ENCODE assay signal across 8 mouse cellular contexts in genomic region chr1:37719761-37720640, GRCm38 (mm10). TPM values are rescaled to one million over a fixed set of nuclear protein-coding genes. Genes with fewer than 3 reads are reported as not detected.
DNase-seq lines count a peak whose midpoint lies in the region; ATAC-seq and TF ChIP-seq lines count a peak whose summit lies in the region.

TSS of gene 2010300C02Rik (minus strand) at chr1:37720085.

- no peaks in the 10 kb centered on the region for H3K9me3 ChIP-seq in lung, embryonic 14.5 days (ENCODE audit: low read depth, low read length)

- peak within 1 kb of the TSS; percentile 59 for H3K9ac ChIP-seq in lung, embryonic 14.5 days

- peak; percentile 88 for ATAC-seq in lung, embryonic 14.5 days (ENCODE audit: insufficient read depth)

- no peak for TF ChIP-seq POLR2A in bone marrow macrophage, adult 2 months (IDR thresholded peaks at IDR 0.05; ENCODE audit: borderline replicate concordance, low read depth, low read length)
- TF ChIP-seq POLR2A in embryonic fibroblast, embryonic 13.5 days (IDR thresholded peaks at IDR 0.05; ENCODE audit: low read depth, low read length): no peak

- no peak within 1 kb of the TSS for H3K27ac ChIP-seq in bone marrow macrophage, adult 2 months (ENCODE audit: insufficient read depth, low read depth, low read length)
- H3K27ac ChIP-seq in embryonic fibroblast, embryonic 13.5 days (ENCODE audit: insufficient read depth, low read length): no peak within 1 kb of the TSS
- peak within 1 kb of the TSS; percentile 43 for H3K27ac ChIP-seq in lung, embryonic 14.5 days (ENCODE audit: low read depth)

- H3K4me3 ChIP-seq in bone marrow macrophage, adult 2 months (ENCODE audit: insufficient read depth, low read length): peak within 1 kb of the TSS; percentile 81
- peak within 1 kb of the TSS; percentile 62 for H3K4me3 ChIP-seq in embryonic fibroblast, embryonic 13.5 days (ENCODE audit: insufficient read depth, low read length)
- peak within 1 kb of the TSS; percentile 55 for H3K4me3 ChIP-seq in lung, embryonic 14.5 days (ENCODE audit: low read depth, low read length)

- H3K27me3 ChIP-seq in lung, embryonic 14.5 days (ENCODE audit: insufficient read depth, low read length): peaks cover 8% of the 10 kb centered on the region; the same call in 1 of the 2 replicates

- peak; percentile 48 for DNase-seq in CD4-positive helper T cell, adult 2 months (ENCODE audit: low read depth, low spot score)
- peak; percentile 78 for DNase-seq in heart, postnatal 4 days
- peak; percentile 77 for DNase-seq in layer of hippocampus, adult 9-11 months
- peak; percentile 77 for DNase-seq in lung, embryonic 14.5 days
- DNase-seq in ovary, adult 18-20 months (ENCODE audit: low spot score): peak; percentile 13
- DNase-seq in urinary bladder, postnatal 36 days (ENCODE audit: low spot score in 2 of 2): peak; percentile 16 to 21

- no peaks in the 10 kb centered on the region for H3K36me3 ChIP-seq in lung, embryonic 14.5 days (ENCODE audit: insufficient read depth)

- WGBS in lung, embryonic 14.5 days: under 1% methylated on average over 68 of the region's 69 CpGs

- peak within 1 kb of the TSS; percentile 93 for H3K4me2 ChIP-seq in lung, embryonic 14.5 days

- no peak for TF ChIP-seq CTCF in bone marrow macrophage, adult 2 months (IDR thresholded peaks at IDR 0.05; ENCODE audit: low read depth, low read length)
- TF ChIP-seq CTCF in embryonic fibroblast, embryonic 13.5 days (IDR thresholded peaks at IDR 0.05; ENCODE audit: borderline replicate concordance, insufficient read depth, low read length): no peak; the same call in 1 of the 2 replicates
- peak; percentile 23; the same call in 1 of the 2 replicates for TF ChIP-seq CTCF in lung, embryonic 14.5 days (IDR thresholded peaks at IDR 0.05; ENCODE audit: low read depth)

- peaks cover 6% of the 10 kb centered on the region for H3K4me1 ChIP-seq in bone marrow macrophage, adult 2 months (ENCODE audit: control insufficient read depth, insufficient read depth, low read length)
- H3K4me1 ChIP-seq in embryonic fibroblast, embryonic 13.5 days (ENCODE audit: control insufficient read depth, insufficient read depth, low read length): no peaks in the 10 kb centered on the region
- no peaks in the 10 kb centered on the region for H3K4me1 ChIP-seq in lung, embryonic 14.5 days (ENCODE audit: insufficient read depth)

RNA-seq across cellular contexts. Expression of gene 2010300C02Rik, which starts in this region (rescaled TPM):
- 0.20 TPM in 1 of 2 replicates, not detected in the other for polyA plus RNA-seq in bone marrow macrophage, adult 2 months (2012; ENCODE audit: insufficient read depth, insufficient read length, missing spikeins)
- 0.18 TPM in 1 of 2 replicates, not detected in the other for polyA plus RNA-seq in embryonic fibroblast, embryonic 13.5 days (2011; ENCODE audit: insufficient read length, low read depth, missing spikeins)
- 1 to 10 TPM; 1.7 to 1.9 TPM for total RNA-seq in heart, postnatal 4 days (2021)
- polyA plus RNA-seq in lung, embryonic 14.5 days (2014; fragmentation: Nextera tagmentation; extraction: Ambion mirVana): 8.1 and 8.5 TPM in 2 replicates

Comparison
In these comparisons a context has a peak if more than half of its experiments do, and no peak if none do; other contexts are left out.
1. DNase-seq: peak in every context shown above with its lines; median percentile 78 in heart, postnatal 4 days; 77 in layer of hippocampus, adult 9-11 months; 77 in lung, embryonic 14.5 days; 48 in CD4-positive helper T cell, adult 2 months; 18 in urinary bladder, postnatal 36 days; 13 in ovary, adult 18-20 months.